Comparison of ENCODE assay signal across 9 mouse cellular contexts in the genomic region with DNA sequence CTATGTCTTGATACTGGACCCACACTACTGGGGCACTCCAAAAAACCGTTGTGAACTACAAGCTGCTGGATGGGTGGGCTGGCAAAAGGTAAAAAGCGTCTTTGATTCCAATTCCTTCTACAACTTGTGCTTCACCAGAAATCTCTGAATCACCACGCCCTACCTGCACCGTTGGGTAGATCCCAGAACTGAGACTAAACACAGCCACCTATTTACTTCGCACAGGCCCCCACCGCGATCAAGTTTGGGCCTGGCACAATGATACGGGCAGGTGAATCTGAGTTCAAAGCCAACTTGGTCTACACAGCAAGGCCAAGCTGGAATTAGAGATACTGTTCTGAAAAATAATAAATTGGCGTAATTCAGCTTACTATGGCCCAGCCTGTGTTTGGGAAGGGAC. TPM values are rescaled to one million over a fixed set of nuclear protein-coding genes. Genes with fewer than 3 reads are reported as not detected.
A peak's percentile ranks its signal among the peaks of the same experiment; 100 is the strongest.
DNase-seq lines count a peak whose midpoint lies in the region; ATAC-seq and TF ChIP-seq lines count a peak whose summit lies in the region.
"Had no signal": no experiment of that assay in that cellular context is flagged by ENCODE, and none has a peak within 500 bp of the region (broad histone marks: within the 10 kb centered on the region; RNA-seq: fewer than 3 reads in every experiment).

No protein-coding gene starts in this region.

- WGBS in kidney, embryonic 16.5 days, result 81% methylated on average over 9 of the region's 9 CpGs
- WGBS in embryonic facial prominence, embryonic 14.5 days, result 78% methylated on average over 9 of the region's 9 CpGs
- 66% methylated on average over 9 of the region's 9 CpGs for WGBS in intestine, postnatal 0 days
- WGBS in neural tube, embryonic 14.5 days, result 85% methylated on average over 9 of the region's 9 CpGs

- no peak for DNase-seq in kidney, postnatal 25 days
- no peak for DNase-seq in embryonic facial prominence, embryonic 14.5 days (ENCODE audit: low spot score)
- DNase-seq in layer of hippocampus, postnatal 36 days, result no peak
- DNase-seq in layer of hippocampus, adult 8-10 months (ENCODE audit: low spot score in 2 of 2), result no peak
- no peak for DNase-seq in left cerebral cortex, postnatal 25 days (ENCODE audit: low spot score in 2 of 2)
- DNase-seq: embryo, embryonic 11 days had no signal

- no peak for TF ChIP-seq CTCF in intestine, postnatal 0 days (IDR thresholded peaks at IDR 0.05; ENCODE audit: low read depth)

- no peak overlapping the region for H3K27ac ChIP-seq in kidney, embryonic 16.5 days (ENCODE audit: low read length)
- no peak overlapping the region for H3K27ac ChIP-seq in embryonic facial prominence, embryonic 14.5 days (replicated peaks; ENCODE audit: low read depth, low read length)
- H3K27ac ChIP-seq in intestine, postnatal 0 days (ENCODE audit: low read depth, low read length), result 0 out of 2 replicates have a peak overlapping the region, but pooled peaks have one; percentile 93
- H3K27ac ChIP-seq in neural tube, embryonic 14.5 days (ENCODE audit: low read depth, low read length), result no peak overlapping the region

- H3K9me3 ChIP-seq in kidney, embryonic 16.5 days (ENCODE audit: low read length), result no peaks in the 10 kb centered on the region
- no peaks in the 10 kb centered on the region for H3K9me3 ChIP-seq in embryonic facial prominence, embryonic 14.5 days (ENCODE audit: control insufficient read depth, low read length)
- no peaks in the 10 kb centered on the region for H3K9me3 ChIP-seq in intestine, postnatal 0 days (ENCODE audit: control insufficient read depth)
- H3K9me3 ChIP-seq in neural tube, embryonic 14.5 days (ENCODE audit: control insufficient read depth, low read length), result no peaks in the 10 kb centered on the region

- intact Hi-C loops in left cerebral cortex, postnatal 25 days (cut with DNase I), result no loop called here

- peaks cover 52% of the 10 kb centered on the region for H3K36me3 ChIP-seq in kidney, embryonic 16.5 days (ENCODE audit: insufficient read depth, low read length)
- H3K36me3 ChIP-seq in embryonic facial prominence, embryonic 14.5 days (ENCODE audit: control insufficient read depth, insufficient read depth, low read length), result peaks cover 54% of the 10 kb centered on the region
- H3K36me3 ChIP-seq in intestine, postnatal 0 days (ENCODE audit: control insufficient read depth, insufficient read depth), result peaks cover 53% of the 10 kb centered on the region
- peaks cover 52% of the 10 kb centered on the region for H3K36me3 ChIP-seq in neural tube, embryonic 14.5 days (ENCODE audit: control insufficient read depth, insufficient read depth, low read length)

- H3K9ac ChIP-seq in kidney, embryonic 16.5 days (replicated peaks; ENCODE audit: low read length), result peak overlapping the region; percentile 76
- H3K9ac ChIP-seq in embryonic facial prominence, embryonic 14.5 days (ENCODE audit: low read depth, low read length), result peak overlapping the region; percentile 83
- H3K9ac ChIP-seq in intestine, postnatal 0 days (ENCODE audit: low read depth, low read length), result peak overlapping the region; percentile 70
- peak overlapping the region; percentile 55; the same call in 1 of the 2 replicates for H3K9ac ChIP-seq in neural tube, embryonic 14.5 days (replicated peaks; ENCODE audit: low read depth, low read length)

- no peak for ATAC-seq in kidney, embryonic 16.5 days (ENCODE audit: low FRiP score, low TSS enrichment)
- no peak for ATAC-seq in embryonic facial prominence, embryonic 14.5 days (ENCODE audit: low read depth)
- no peak for ATAC-seq in intestine, postnatal 0 days
- ATAC-seq in neural tube, embryonic 14.5 days (ENCODE audit: low read depth), result no peak

- peaks cover 14% of the 10 kb centered on the region for H3K4me1 ChIP-seq in kidney, embryonic 16.5 days (ENCODE audit: insufficient read depth, low read length)
- peaks cover 9% of the 10 kb centered on the region for H3K4me1 ChIP-seq in embryonic facial prominence, embryonic 14.5 days (ENCODE audit: control insufficient read depth, insufficient read depth, low read length)
- H3K4me1 ChIP-seq in intestine, postnatal 0 days (replicated peaks; ENCODE audit: control insufficient read depth, insufficient read depth, low read length), result peaks cover 2% of the 10 kb centered on the region; the same call in 1 of the 2 replicates
- H3K4me1 ChIP-seq in neural tube, embryonic 14.5 days (ENCODE audit: control insufficient read depth, insufficient read depth, low read length), result peaks cover 8% of the 10 kb centered on the region

- peaks cover 11% of the 10 kb centered on the region for H3K27me3 ChIP-seq in kidney, embryonic 16.5 days (ENCODE audit: insufficient read depth, low read length)
- peaks cover 23% of the 10 kb centered on the region for H3K27me3 ChIP-seq in embryonic facial prominence, embryonic 14.5 days (replicated peaks; ENCODE audit: control insufficient read depth, insufficient read depth, low read length)
- H3K27me3 ChIP-seq in intestine, postnatal 0 days (replicated peaks; ENCODE audit: control insufficient read depth, insufficient read depth, low read length), result no peaks in the 10 kb centered on the region
- H3K27me3 ChIP-seq in neural tube, embryonic 14.5 days (ENCODE audit: control insufficient read depth, insufficient read depth, low read length), result no peaks in the 10 kb centered on the region

- peak overlapping the region; percentile 98 for H3K4me2 ChIP-seq in kidney, embryonic 16.5 days (replicated peaks; ENCODE audit: low read depth, low read length)
- peak overlapping the region; percentile 100 for H3K4me2 ChIP-seq in embryonic facial prominence, embryonic 14.5 days (ENCODE audit: low read depth, low read length)
- H3K4me2 ChIP-seq in intestine, postnatal 0 days (replicated peaks; ENCODE audit: low read depth), result peak overlapping the region; percentile 98
- peak overlapping the region; percentile 63 for H3K4me2 ChIP-seq in neural tube, embryonic 14.5 days (ENCODE audit: low read depth, low read length)

- H3K4me3 ChIP-seq in kidney, embryonic 16.5 days (ENCODE audit: low read length), result peak overlapping the region; percentile 63
- peak overlapping the region; percentile 64; the same call in 1 of the 2 replicates for H3K4me3 ChIP-seq in embryonic facial prominence, embryonic 14.5 days (ENCODE audit: low read depth, low read length)
- peak overlapping the region; percentile 50; the same call in 1 of the 2 replicates for H3K4me3 ChIP-seq in intestine, postnatal 0 days (ENCODE audit: low read depth, low read length)
- peak overlapping the region; percentile 36 for H3K4me3 ChIP-seq in neural tube, embryonic 14.5 days (ENCODE audit: low read depth, low read length)

RNA-seq across cellular contexts. Expression of gene Ufsp1, which starts 0.9 kb away (rescaled TPM):
- 7.2 and 7.8 TPM in 2 replicates for polyA plus RNA-seq in kidney, embryonic 16.5 days (2015; fragmentation: Nextera tagmentation; extraction: Ambion mirVana)
- polyA plus RNA-seq in embryonic facial prominence, embryonic 14.5 days (2014; fragmentation: Nextera tagmentation; extraction: Ambion mirVana), result 11.1 and 12.3 TPM in 2 replicates
- 10.4 and 11.0 TPM in 2 replicates for polyA plus RNA-seq in intestine, postnatal 0 days (2015; fragmentation: Nextera tagmentation; extraction: Ambion mirVana)
- 19.7 and 24.0 TPM in 2 replicates for polyA plus RNA-seq in neural tube, embryonic 14.5 days (2014; fragmentation: Nextera tagmentation; extraction: Ambion mirVana)
- 10 to 100 TPM in 1 of 2 experiments, 1 to 10 TPM in 1; 8.6 to 12.2 TPM for total RNA-seq in layer of hippocampus, postnatal 36 days (2021)
- total RNA-seq in layer of hippocampus, adult 8-10 months (2022), result 10 to 100 TPM in 3 of 4 experiments, 1 to 10 TPM in 1; 7.4 to 14.7 (median 12.7) TPM
- total RNA-seq in left cerebral cortex, postnatal 25 days (2021), result 10 to 100 TPM in 1 of 2 experiments, 1 to 10 TPM in 1; 9.8 to 13.3 TPM

RNA-seq across cellular contexts. Expression of gene Ache, which starts 8.0 kb away (rescaled TPM):
- polyA plus RNA-seq in kidney, embryonic 16.5 days (2015; fragmentation: Nextera tagmentation; extraction: Ambion mirVana), result 3.0 and 3.1 TPM in 2 replicates
- 29.6 and 33.0 TPM in 2 replicates for polyA plus RNA-seq in embryonic facial prominence, embryonic 14.5 days (2014; fragmentation: Nextera tagmentation; extraction: Ambion mirVana)
- polyA plus RNA-seq in intestine, postnatal 0 days (2015; fragmentation: Nextera tagmentation; extraction: Ambion mirVana), result 8.9 and 9.6 TPM in 2 replicates
- polyA plus RNA-seq in neural tube, embryonic 14.5 days (2014; fragmentation: Nextera tagmentation; extraction: Ambion mirVana), result 61.8 and 79.1 TPM in 2 replicates
- 10 to 100 TPM; 57.1 to 62.7 TPM for total RNA-seq in layer of hippocampus, postnatal 36 days (2021)
- total RNA-seq in layer of hippocampus, adult 8-10 months (2022), result 10 to 100 TPM; 61.0 to 73.5 (median 63.6) TPM
- 10 to 100 TPM; 54.9 to 63.3 TPM for total RNA-seq in left cerebral cortex, postnatal 25 days (2021)

RNA-seq across cellular contexts. Expression of gene Srrt, which starts 12.2 kb away (rescaled TPM):
- polyA plus RNA-seq in kidney, embryonic 16.5 days (2015; fragmentation: Nextera tagmentation; extraction: Ambion mirVana), result 158 and 165 TPM in 2 replicates
- 101 and 105 TPM in 2 replicates for polyA plus RNA-seq in embryonic facial prominence, embryonic 14.5 days (2014; fragmentation: Nextera tagmentation; extraction: Ambion mirVana)
- polyA plus RNA-seq in intestine, postnatal 0 days (2015; fragmentation: Nextera tagmentation; extraction: Ambion mirVana), result 31.3 and 32.2 TPM in 2 replicates
- polyA plus RNA-seq in neural tube, embryonic 14.5 days (2014; fragmentation: Nextera tagmentation; extraction: Ambion mirVana), result 81.8 and 91.5 TPM in 2 replicates
- 100 to 1,000 TPM; 209 to 228 TPM for total RNA-seq in layer of hippocampus, postnatal 36 days (2021)
- 100 to 1,000 TPM; 220 to 278 (median 242) TPM for total RNA-seq in layer of hippocampus, adult 8-10 months (2022)
- 100 to 1,000 TPM; 176 to 178 TPM for total RNA-seq in left cerebral cortex, postnatal 25 days (2021)

RNA-seq across cellular contexts. Expression of gene Trip6, which starts 18.9 kb away (rescaled TPM):
- 90.1 and 102 TPM in 2 replicates for polyA plus RNA-seq in kidney, embryonic 16.5 days (2015; fragmentation: Nextera tagmentation; extraction: Ambion mirVana)
- 72.3 and 88.9 TPM in 2 replicates for polyA plus RNA-seq in embryonic facial prominence, embryonic 14.5 days (2014; fragmentation: Nextera tagmentation; extraction: Ambion mirVana)
- 23.8 and 24.8 TPM in 2 replicates for polyA plus RNA-seq in intestine, postnatal 0 days (2015; fragmentation: Nextera tagmentation; extraction: Ambion mirVana)
- 8.0 and 11.5 TPM in 2 replicates for polyA plus RNA-seq in neural tube, embryonic 14.5 days (2014; fragmentation: Nextera tagmentation; extraction: Ambion mirVana)
- total RNA-seq in layer of hippocampus, postnatal 36 days (2021), result 1 to 10 TPM; 5.8 to 6.9 TPM
- 1 to 10 TPM; 6.1 to 8.0 (median 6.7) TPM for total RNA-seq in layer of hippocampus, adult 8-10 months (2022)
- 1 to 10 TPM; 4.3 to 5.9 TPM for total RNA-seq in left cerebral cortex, postnatal 25 days (2021)

RNA-seq across cellular contexts. Expression of gene Slc12a9, which starts 38.1 kb away (rescaled TPM):
- polyA plus RNA-seq in kidney, embryonic 16.5 days (2015; fragmentation: Nextera tagmentation; extraction: Ambion mirVana), result 16.3 and 16.6 TPM in 2 replicates
- 8.6 and 8.8 TPM in 2 replicates for polyA plus RNA-seq in embryonic facial prominence, embryonic 14.5 days (2014; fragmentation: Nextera tagmentation; extraction: Ambion mirVana)
- 11.8 and 13.4 TPM in 2 replicates for polyA plus RNA-seq in intestine, postnatal 0 days (2015; fragmentation: Nextera tagmentation; extraction: Ambion mirVana)
- polyA plus RNA-seq in neural tube, embryonic 14.5 days (2014; fragmentation: Nextera tagmentation; extraction: Ambion mirVana), result 16.4 and 17.8 TPM in 2 replicates
- 10 to 100 TPM; 27.4 to 28.3 TPM for total RNA-seq in layer of hippocampus, postnatal 36 days (2021)
- total RNA-seq in layer of hippocampus, adult 8-10 months (2022), result 10 to 100 TPM; 25.6 to 37.8 (median 32.0) TPM
- total RNA-seq in left cerebral cortex, postnatal 25 days (2021), result 10 to 100 TPM; 21.3 to 23.2 TPM
